Mouse (Mus musculus) adrenal gland, postnatal 0 days (tissue): ENCODE data around the gene Krt18. TPM values are rescaled to one million over a fixed set of nuclear protein-coding genes. Genes with fewer than 3 reads are reported as not detected.

Experiments used
- polyA plus RNA-seq: library from polyadenylated mRNA; unstranded; fragments of >200 nt; fragmentation: Nextera tagmentation; extraction: Ambion mirVana; gene quantifications from 2 replicates; pipeline ENCODE4 v1.2.1, GENCODE M21; 2015

The Krt18 gene
- polyA plus RNA-seq, result 17.9 and 22.7 TPM in 2 replicates

DNA sequence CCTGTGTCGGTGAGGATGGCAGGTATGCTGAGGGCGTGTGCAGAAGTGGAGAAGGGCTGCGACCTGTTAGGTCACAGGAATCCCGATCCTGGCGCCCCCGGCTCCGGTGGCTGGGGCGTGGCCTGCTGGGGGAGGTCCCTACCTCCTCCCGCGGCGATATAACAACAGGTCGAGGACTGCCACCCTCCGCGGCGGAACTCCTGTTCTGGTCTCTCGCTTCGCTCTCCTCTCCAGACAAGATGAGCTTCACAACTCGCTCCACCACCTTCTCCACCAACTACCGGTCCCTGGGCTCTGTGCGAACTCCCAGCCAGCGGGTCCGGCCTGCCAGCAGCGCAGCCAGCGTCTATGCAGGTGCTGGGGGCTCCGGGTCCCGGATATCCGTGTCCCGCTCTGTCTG, at the start of gene Krt18:
Gene Krt18 (plus strand): TSS at position 141 of the 400 bp plus-strand sequence.

DNA sequence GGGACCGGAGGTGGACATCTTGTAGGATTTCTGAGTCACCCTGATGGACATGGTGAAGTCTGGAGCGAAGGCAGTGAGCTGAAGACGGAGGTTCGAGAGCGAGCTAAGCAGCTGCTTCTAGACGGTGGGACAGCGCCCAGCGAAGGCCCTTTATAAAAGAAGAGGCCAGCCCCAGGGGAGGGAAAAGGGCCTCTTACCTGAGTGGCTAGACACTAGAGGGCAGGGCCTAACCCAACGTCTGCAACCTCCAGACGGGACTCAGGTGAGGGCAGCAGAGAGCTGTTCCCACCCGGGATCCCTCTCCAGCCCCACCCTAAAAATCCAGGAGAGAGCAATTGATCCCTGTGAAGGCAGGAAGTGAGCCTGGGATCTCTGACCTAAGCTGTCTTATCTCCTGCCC, 23.8 kb upstream of the Krt18 start, which contains the start of gene Krt8:
Gene Krt8 (minus strand): TSS at position 294 of the 400 bp plus-strand sequence.

DNA sequence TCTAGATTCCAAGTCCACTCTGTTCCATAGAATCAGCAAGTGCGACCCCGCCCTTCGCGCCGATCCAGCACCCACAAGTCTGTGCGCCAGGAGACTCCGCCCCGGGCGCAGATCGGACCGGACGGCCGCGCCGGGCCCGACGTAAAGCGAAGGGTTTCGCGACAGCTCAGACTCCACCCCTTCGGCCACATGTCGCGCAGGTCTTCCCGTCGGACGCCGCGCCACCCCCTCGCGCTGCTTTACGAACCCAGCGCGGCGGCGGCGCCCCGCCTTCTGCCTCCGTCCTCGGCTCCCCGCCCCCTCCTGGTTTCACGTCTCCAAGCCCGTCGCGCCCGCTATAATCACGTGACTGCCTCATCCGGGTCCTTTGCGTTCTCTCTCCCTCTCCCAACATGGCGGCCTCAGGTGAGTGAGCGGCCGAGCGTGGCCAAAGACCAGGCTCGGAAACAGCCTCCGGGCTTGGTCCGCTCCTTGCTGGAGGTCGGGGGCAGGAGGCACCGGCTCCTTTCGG, 45.6 kb downstream of the Krt18 start, which contains the start of gene Eif4b:
Gene Eif4b (plus strand): TSS at position 215 of the 511 bp plus-strand sequence.

Other genes starting within 250 kb of the Krt18 start
- gene Krt72, start 241.7 kb upstream of the Krt18 start, polyA plus RNA-seq, result not detected in 2 replicates
- not detected in 2 replicates for gene Krt73, start 225.8 kb upstream of the Krt18 start, polyA plus RNA-seq
- not detected in 2 replicates for gene Krt2, start 210.0 kb upstream of the Krt18 start, polyA plus RNA-seq
- 1.1 and 3.8 TPM in 2 replicates for gene Krt1, start 177.4 kb upstream of the Krt18 start, polyA plus RNA-seq
- gene Krt77, start 158.5 kb upstream of the Krt18 start, polyA plus RNA-seq, result not detected in 2 replicates
- gene Krt76, start 135.3 kb upstream of the Krt18 start, polyA plus RNA-seq, result 0.05 and 0.10 TPM in 2 replicates
- 0.12 and 8.4 TPM in 2 replicates for gene Krt4, start 103.4 kb upstream of the Krt18 start, polyA plus RNA-seq
- gene Krt79, start 87.9 kb upstream of the Krt18 start, polyA plus RNA-seq, result 0.06 and 0.18 TPM in 2 replicates
- gene Krt78, start 73.9 kb upstream of the Krt18 start, polyA plus RNA-seq, result 0.04 and 0.24 TPM in 2 replicates
- 16.4 and 18.5 TPM in 2 replicates for gene Krt8, start 23.7 kb upstream of the Krt18 start, polyA plus RNA-seq
- 56.3 and 69.5 TPM in 2 replicates for gene Eif4b, start 45.6 kb downstream of the Krt18 start, polyA plus RNA-seq
- gene Tns2, start 72.2 kb downstream of the Krt18 start, polyA plus RNA-seq, result 30.7 and 39.4 TPM in 2 replicates
- 25.6 and 29.0 TPM in 2 replicates for gene Spryd3, start 108.1 kb downstream of the Krt18 start, polyA plus RNA-seq
- gene Igfbp6, start 116.2 kb downstream of the Krt18 start, polyA plus RNA-seq, result 140 and 238 TPM in 2 replicates
- 0.69 and 0.79 TPM in 2 replicates for gene Soat2, start 122.3 kb downstream of the Krt18 start, polyA plus RNA-seq
- 24.1 and 32.2 TPM in 2 replicates for gene Zfp740, start 175.1 kb downstream of the Krt18 start, polyA plus RNA-seq
- 66.5 and 80.5 TPM in 2 replicates for gene Csad, start 176.5 kb downstream of the Krt18 start, polyA plus RNA-seq
- 0.90 and 2.7 TPM in 2 replicates for gene Itgb7, start 203.8 kb downstream of the Krt18 start, polyA plus RNA-seq
- gene Rarg, start 229.3 kb downstream of the Krt18 start, polyA plus RNA-seq, result 16.1 and 19.9 TPM in 2 replicates
- gene Gm9918, start 242.4 kb downstream of the Krt18 start, polyA plus RNA-seq, result 0.19 and 0.49 TPM in 2 replicates